Comparison of ENCODE assay signal across 21 mouse cellular contexts in the genomic region with DNA sequence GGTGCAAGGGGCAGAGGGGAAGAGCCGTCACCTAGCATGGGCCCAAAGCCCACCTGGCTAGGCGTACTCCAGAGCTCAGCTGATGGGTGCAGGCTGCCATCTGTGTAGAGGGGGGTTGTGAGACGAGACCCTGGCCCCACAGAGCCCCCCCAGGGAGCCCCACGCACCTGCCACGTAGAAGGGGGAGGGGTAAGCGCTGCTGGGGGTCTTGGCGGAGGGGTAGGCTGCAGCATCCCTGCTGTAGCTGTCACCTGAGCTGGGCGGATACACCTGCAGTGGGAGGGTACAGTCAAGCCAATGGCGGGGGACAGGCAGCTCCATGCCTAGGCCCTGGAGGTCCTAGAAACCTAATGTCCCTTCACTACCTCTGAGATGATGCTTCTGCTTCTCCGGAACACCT. TPM values are rescaled to one million over a fixed set of nuclear protein-coding genes. Genes with fewer than 3 reads are reported as not detected.
A peak's percentile ranks its signal among the peaks of the same experiment; 100 is the strongest.
DNase-seq lines count a peak whose midpoint lies in the region; ATAC-seq and TF ChIP-seq lines count a peak whose summit lies in the region.
"Had no signal": no experiment of that assay in that cellular context is flagged by ENCODE, and none has a peak within 500 bp of the region (broad histone marks: within the 10 kb centered on the region; RNA-seq: fewer than 3 reads in every experiment).

No protein-coding gene starts in this region.

- no peak overlapping the region for H3K9ac ChIP-seq in forebrain, embryonic 12.5 days
- H3K9ac ChIP-seq in forebrain, postnatal 0 days: no peak overlapping the region
- no peak overlapping the region for H3K9ac ChIP-seq in intestine, embryonic 15.5 days
- no peak overlapping the region for H3K9ac ChIP-seq in intestine, postnatal 0 days (ENCODE audit: low read depth, low read length)
- H3K9ac ChIP-seq in neural tube, embryonic 13.5 days: no peak overlapping the region
- no peak overlapping the region for H3K9ac ChIP-seq in hindbrain, postnatal 0 days (replicated peaks; ENCODE audit: low read length)
- H3K9ac ChIP-seq: heart, embryonic 15.5 days; kidney, embryonic 15.5 days; lung, embryonic 15.5 days; midbrain, embryonic 12.5 days had no signal

- no peak overlapping the region for H3K4me2 ChIP-seq in forebrain, embryonic 12.5 days
- no peak overlapping the region for H3K4me2 ChIP-seq in forebrain, postnatal 0 days (ENCODE audit: low read depth)
- H3K4me2 ChIP-seq in intestine, embryonic 15.5 days (replicated peaks): no peak overlapping the region
- H3K4me2 ChIP-seq in intestine, postnatal 0 days (replicated peaks; ENCODE audit: low read depth): no peak overlapping the region
- H3K4me2 ChIP-seq in neural tube, embryonic 13.5 days: no peak overlapping the region
- H3K4me2 ChIP-seq in hindbrain, postnatal 0 days (ENCODE audit: low read depth, low read length): no peak overlapping the region
- H3K4me2 ChIP-seq: heart, embryonic 15.5 days; kidney, embryonic 15.5 days; lung, embryonic 15.5 days; midbrain, embryonic 12.5 days had no signal

- peaks cover 26% of the 10 kb centered on the region for H3K4me1 ChIP-seq in forebrain, embryonic 12.5 days
- H3K4me1 ChIP-seq in forebrain, postnatal 0 days (ENCODE audit: insufficient read depth): no peaks in the 10 kb centered on the region
- H3K4me1 ChIP-seq in intestine, embryonic 15.5 days (replicated peaks): peaks cover 40% of the 10 kb centered on the region
- H3K4me1 ChIP-seq in intestine, postnatal 0 days (replicated peaks; ENCODE audit: control insufficient read depth, insufficient read depth, low read length): peaks cover 9% of the 10 kb centered on the region; the same call in 1 of the 2 replicates
- H3K4me1 ChIP-seq in neural tube, embryonic 13.5 days (replicated peaks): peaks cover 50% of the 10 kb centered on the region
- H3K4me1 ChIP-seq in hindbrain, postnatal 0 days (ENCODE audit: insufficient read depth, low read length): 0 out of 2 replicates have a peak, but pooled peaks cover 10% of the 10 kb centered on the region

- H3K4me3 ChIP-seq in forebrain, embryonic 12.5 days (replicated peaks): no peak overlapping the region
- H3K4me3 ChIP-seq in forebrain, postnatal 0 days (ENCODE audit: low read depth, low read length): no peak overlapping the region
- H3K4me3 ChIP-seq in intestine, embryonic 15.5 days (replicated peaks): no peak overlapping the region
- no peak overlapping the region for H3K4me3 ChIP-seq in intestine, postnatal 0 days (ENCODE audit: low read depth, low read length)
- H3K4me3 ChIP-seq in neural tube, embryonic 13.5 days: no peak overlapping the region
- H3K4me3 ChIP-seq in hindbrain, postnatal 0 days (ENCODE audit: low read length): no peak overlapping the region
- H3K4me3 ChIP-seq: heart, embryonic 10.5 days; heart, embryonic 15.5 days; kidney, embryonic 15.5 days; lung, embryonic 15.5 days; midbrain, embryonic 12.5 days had no signal

- peaks cover 100% of the 10 kb centered on the region for H3K36me3 ChIP-seq in forebrain, embryonic 12.5 days (replicated peaks)
- peaks cover 83% of the 10 kb centered on the region for H3K36me3 ChIP-seq in forebrain, postnatal 0 days (ENCODE audit: insufficient read depth)
- H3K36me3 ChIP-seq in intestine, embryonic 15.5 days: peaks cover 86% of the 10 kb centered on the region
- peaks cover 84% of the 10 kb centered on the region for H3K36me3 ChIP-seq in intestine, postnatal 0 days (ENCODE audit: control insufficient read depth, insufficient read depth)
- H3K36me3 ChIP-seq in neural tube, embryonic 13.5 days: peaks cover 97% of the 10 kb centered on the region
- peaks cover 62% of the 10 kb centered on the region for H3K36me3 ChIP-seq in hindbrain, postnatal 0 days (ENCODE audit: insufficient read depth, low read length)

- peak overlapping the region; percentile 46; the same call in 1 of the 2 replicates for H3K27ac ChIP-seq in forebrain, embryonic 12.5 days
- no peak overlapping the region for H3K27ac ChIP-seq in forebrain, postnatal 0 days (ENCODE audit: low read depth, low read length)
- H3K27ac ChIP-seq in intestine, embryonic 15.5 days: 0 out of 2 replicates have a peak overlapping the region, but pooled peaks have one; percentile 2
- no peak overlapping the region; the same call in 1 of the 2 replicates for H3K27ac ChIP-seq in intestine, postnatal 0 days (ENCODE audit: low read depth, low read length)
- H3K27ac ChIP-seq in neural tube, embryonic 13.5 days (replicated peaks): peak overlapping the region; percentile 56
- peak overlapping the region; percentile 49; the same call in 1 of the 2 replicates for H3K27ac ChIP-seq in hindbrain, postnatal 0 days
- H3K27ac ChIP-seq: heart, embryonic 10.5 days; heart, embryonic 15.5 days; kidney, embryonic 15.5 days; lung, embryonic 15.5 days had no signal

- TF ChIP-seq CTCF in forebrain, postnatal 0 days (IDR thresholded peaks at IDR 0.05; ENCODE audit: low read depth): no peak
- no peak for TF ChIP-seq CTCF in intestine, postnatal 0 days (IDR thresholded peaks at IDR 0.05; ENCODE audit: low read depth)
- TF ChIP-seq CTCF in hindbrain, postnatal 0 days (IDR thresholded peaks at IDR 0.05; ENCODE audit: low read depth): no peak

- ATAC-seq in forebrain, embryonic 12.5 days (ENCODE audit: low FRiP score): no peak
- ATAC-seq in forebrain, postnatal 0 days: no peak
- no peak for ATAC-seq in intestine, embryonic 15.5 days
- ATAC-seq in intestine, postnatal 0 days: no peak
- no peak for ATAC-seq in neural tube, embryonic 13.5 days (ENCODE audit: low read depth)
- ATAC-seq in hindbrain, postnatal 0 days: no peak

- no peaks in the 10 kb centered on the region for H3K27me3 ChIP-seq in forebrain, embryonic 12.5 days
- no peaks in the 10 kb centered on the region for H3K27me3 ChIP-seq in forebrain, postnatal 0 days (ENCODE audit: insufficient read depth, low read length)
- H3K27me3 ChIP-seq in intestine, embryonic 15.5 days (replicated peaks): no peaks in the 10 kb centered on the region
- no peaks in the 10 kb centered on the region for H3K27me3 ChIP-seq in intestine, postnatal 0 days (replicated peaks; ENCODE audit: control insufficient read depth, insufficient read depth, low read length)
- H3K27me3 ChIP-seq in neural tube, embryonic 13.5 days: no peaks in the 10 kb centered on the region
- H3K27me3 ChIP-seq in hindbrain, postnatal 0 days (ENCODE audit: insufficient read depth, low read length): no peaks in the 10 kb centered on the region
- H3K27me3 ChIP-seq: heart, embryonic 15.5 days; kidney, embryonic 15.5 days; lung, embryonic 15.5 days; midbrain, embryonic 12.5 days had no signal

- DNase-seq in forebrain, postnatal 0 days: no peak
- no peak for DNase-seq in neural tube, embryonic 10.5 days (ENCODE audit: extremely low spot score, low spot score)
- DNase-seq in hindbrain, postnatal 0 days (ENCODE audit: low spot score): no peak
- no peak for DNase-seq in right cerebral cortex, postnatal 4 days
- DNase-seq: adrenal gland, postnatal 25 days; B cell, adult 2 months; cerebellum, adult 8-10 months; gastrocnemius, postnatal 25 days; heart, adult 11 months; kidney, adult 18-20 months; kidney, postnatal 25 days; liver had no signal

- no peaks in the 10 kb centered on the region for H3K9me3 ChIP-seq in forebrain, embryonic 12.5 days
- no peaks in the 10 kb centered on the region for H3K9me3 ChIP-seq in forebrain, postnatal 0 days (ENCODE audit: low read length)
- no peaks in the 10 kb centered on the region for H3K9me3 ChIP-seq in intestine, embryonic 15.5 days
- no peaks in the 10 kb centered on the region for H3K9me3 ChIP-seq in intestine, postnatal 0 days (ENCODE audit: control insufficient read depth)
- no peaks in the 10 kb centered on the region for H3K9me3 ChIP-seq in neural tube, embryonic 13.5 days
- H3K9me3 ChIP-seq in hindbrain, postnatal 0 days (ENCODE audit: low read length): no peaks in the 10 kb centered on the region
- H3K9me3 ChIP-seq: heart, embryonic 10.5 days; heart, embryonic 15.5 days; kidney, embryonic 15.5 days; lung, embryonic 15.5 days; midbrain, embryonic 12.5 days had no signal

- 91% methylated on average over 10 of the region's 10 CpGs for WGBS in forebrain, embryonic 12.5 days
- 88% methylated on average over 10 of the region's 10 CpGs for WGBS in forebrain, postnatal 0 days
- 86% methylated on average over 10 of the region's 10 CpGs for WGBS in intestine, embryonic 15.5 days
- WGBS in intestine, postnatal 0 days: 90% methylated on average over 10 of the region's 10 CpGs
- WGBS in neural tube, embryonic 13.5 days: 89% methylated on average over 10 of the region's 10 CpGs
- WGBS in hindbrain, postnatal 0 days: 78% methylated on average over 10 of the region's 10 CpGs

RNA-seq across cellular contexts. Expression of gene Uqcr11, which starts 10.7 kb away (rescaled TPM):
- polyA plus RNA-seq in forebrain, embryonic 12.5 days (2016; fragmentation: Nextera tagmentation; extraction: Ambion mirVana): 371 and 400 TPM in 2 replicates
- 230 and 424 TPM in 2 replicates for total RNA-seq in forebrain, postnatal 0 days (2014; rRNA removed)
- polyA plus RNA-seq in forebrain, postnatal 0 days (2015; fragmentation: Nextera tagmentation; extraction: Ambion mirVana): 688 and 881 TPM in 2 replicates
- 890 and 1,161 TPM in 2 replicates for polyA plus RNA-seq in intestine, embryonic 15.5 days (2015; fragmentation: Nextera tagmentation; extraction: Ambion mirVana)
- polyA plus RNA-seq in intestine, postnatal 0 days (2015; fragmentation: Nextera tagmentation; extraction: Ambion mirVana): 1,032 and 1,082 TPM in 2 replicates
- 462 and 574 TPM in 2 replicates for polyA plus RNA-seq in neural tube, embryonic 13.5 days (2015; fragmentation: Nextera tagmentation; extraction: Ambion mirVana)
- total RNA-seq in hindbrain, postnatal 0 days (2014; rRNA removed): 369 and 391 TPM in 2 replicates
- polyA plus RNA-seq in hindbrain, postnatal 0 days (2015; fragmentation: Nextera tagmentation; extraction: Ambion mirVana): 897 and 981 TPM in 2 replicates

RNA-seq across cellular contexts. Expression of gene Tcf3, which starts 16.1 kb away (rescaled TPM):
- 203 and 205 TPM in 2 replicates for polyA plus RNA-seq in forebrain, embryonic 12.5 days (2016; fragmentation: Nextera tagmentation; extraction: Ambion mirVana)
- total RNA-seq in forebrain, postnatal 0 days (2014; rRNA removed): 69.0 and 91.4 TPM in 2 replicates
- 34.3 and 36.1 TPM in 2 replicates for polyA plus RNA-seq in forebrain, postnatal 0 days (2015; fragmentation: Nextera tagmentation; extraction: Ambion mirVana)
- 91.7 and 94.2 TPM in 2 replicates for polyA plus RNA-seq in intestine, embryonic 15.5 days (2015; fragmentation: Nextera tagmentation; extraction: Ambion mirVana)
- polyA plus RNA-seq in intestine, postnatal 0 days (2015; fragmentation: Nextera tagmentation; extraction: Ambion mirVana): 34.1 and 34.5 TPM in 2 replicates
- polyA plus RNA-seq in neural tube, embryonic 13.5 days (2015; fragmentation: Nextera tagmentation; extraction: Ambion mirVana): 62.1 and 70.4 TPM in 2 replicates
- total RNA-seq in hindbrain, postnatal 0 days (2014; rRNA removed): 132 TPM in 2 replicates
- 36.2 and 36.4 TPM in 2 replicates for polyA plus RNA-seq in hindbrain, postnatal 0 days (2015; fragmentation: Nextera tagmentation; extraction: Ambion mirVana)

RNA-seq across cellular contexts. Expression of gene Mbd3, which starts 18.0 kb away (rescaled TPM):
- polyA plus RNA-seq in forebrain, embryonic 12.5 days (2016; fragmentation: Nextera tagmentation; extraction: Ambion mirVana): 312 and 327 TPM in 2 replicates
- 37.9 and 43.9 TPM in 2 replicates for total RNA-seq in forebrain, postnatal 0 days (2014; rRNA removed)
- 183 and 196 TPM in 2 replicates for polyA plus RNA-seq in forebrain, postnatal 0 days (2015; fragmentation: Nextera tagmentation; extraction: Ambion mirVana)
- 180 and 201 TPM in 2 replicates for polyA plus RNA-seq in intestine, embryonic 15.5 days (2015; fragmentation: Nextera tagmentation; extraction: Ambion mirVana)
- 48.0 and 51.0 TPM in 2 replicates for polyA plus RNA-seq in intestine, postnatal 0 days (2015; fragmentation: Nextera tagmentation; extraction: Ambion mirVana)
- 238 and 241 TPM in 2 replicates for polyA plus RNA-seq in neural tube, embryonic 13.5 days (2015; fragmentation: Nextera tagmentation; extraction: Ambion mirVana)
- total RNA-seq in hindbrain, postnatal 0 days (2014; rRNA removed): 48.2 and 50.4 TPM in 2 replicates
- 166 and 175 TPM in 2 replicates for polyA plus RNA-seq in hindbrain, postnatal 0 days (2015; fragmentation: Nextera tagmentation; extraction: Ambion mirVana)

RNA-seq across cellular contexts. Expression of gene Mex3d, which starts 29.9 kb away (rescaled TPM):
- polyA plus RNA-seq in forebrain, embryonic 12.5 days (2016; fragmentation: Nextera tagmentation; extraction: Ambion mirVana): 17.3 and 21.3 TPM in 2 replicates
- 107 and 120 TPM in 2 replicates for total RNA-seq in forebrain, postnatal 0 days (2014; rRNA removed)
- polyA plus RNA-seq in forebrain, postnatal 0 days (2015; fragmentation: Nextera tagmentation; extraction: Ambion mirVana): 18.3 and 18.4 TPM in 2 replicates
- polyA plus RNA-seq in intestine, embryonic 15.5 days (2015; fragmentation: Nextera tagmentation; extraction: Ambion mirVana): 5.5 and 6.9 TPM in 2 replicates
- 3.2 and 4.2 TPM in 2 replicates for polyA plus RNA-seq in intestine, postnatal 0 days (2015; fragmentation: Nextera tagmentation; extraction: Ambion mirVana)
- 15.6 and 16.7 TPM in 2 replicates for polyA plus RNA-seq in neural tube, embryonic 13.5 days (2015; fragmentation: Nextera tagmentation; extraction: Ambion mirVana)
- 129 and 145 TPM in 2 replicates for total RNA-seq in hindbrain, postnatal 0 days (2014; rRNA removed)
- 11.6 and 14.2 TPM in 2 replicates for polyA plus RNA-seq in hindbrain, postnatal 0 days (2015; fragmentation: Nextera tagmentation; extraction: Ambion mirVana)

Comparison
In these comparisons a context has a peak if more than half of its experiments do, and no peak if none do; other contexts are left out.
1. H3K27ac ChIP-seq: peak in forebrain, embryonic 12.5 days (single experiment), intestine, embryonic 15.5 days (single experiment), neural tube, embryonic 13.5 days (single experiment) and hindbrain, postnatal 0 days (single experiment); none in forebrain, postnatal 0 days (single experiment) and intestine, postnatal 0 days (single experiment).